Mouse (Mus musculus) ovary, postnatal 36 days (tissue): ENCODE measurements around the gene Hoxd8.

Source experiments
- DNase-seq: peaks from one replicate; pipeline ENCODE4 v3.0.0; 2022; ENCODE audit warnings: low spot score, mixed read lengths

Hoxd8 gene

GRCm38 (mm10) chr2:74704393-74704998, at the start of gene Hoxd8:
Hoxd8 (plus strand) TSS chr2:74704615.
- peak; percentile 79 for DNase-seq

- no peak for DNase-seq
These were observed 49.5 kb upstream of the Hoxd8 start for GRCm38 (mm10) chr2:74654743-74655419.

DNA sequence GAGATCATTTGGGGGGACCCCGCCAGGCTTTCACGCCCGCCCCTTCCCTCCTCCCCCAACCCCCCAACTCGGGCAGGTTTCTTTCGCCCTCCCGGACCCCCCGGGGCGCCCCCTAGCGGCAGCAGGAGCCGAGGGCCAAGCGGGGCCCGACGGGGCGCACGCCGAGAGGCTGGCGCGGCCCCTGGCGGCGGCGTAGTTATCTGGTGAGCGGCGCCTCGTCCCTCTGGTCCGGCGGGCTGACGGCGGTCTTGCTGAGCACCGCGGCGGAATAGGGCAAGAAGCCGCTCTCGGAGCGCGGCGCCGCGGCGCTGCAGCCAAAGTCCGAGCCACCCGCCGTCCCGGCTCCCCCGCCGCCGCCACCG, 49.0 kb upstream of the Hoxd8 start:
- peak; percentile 46 for DNase-seq

DNA sequence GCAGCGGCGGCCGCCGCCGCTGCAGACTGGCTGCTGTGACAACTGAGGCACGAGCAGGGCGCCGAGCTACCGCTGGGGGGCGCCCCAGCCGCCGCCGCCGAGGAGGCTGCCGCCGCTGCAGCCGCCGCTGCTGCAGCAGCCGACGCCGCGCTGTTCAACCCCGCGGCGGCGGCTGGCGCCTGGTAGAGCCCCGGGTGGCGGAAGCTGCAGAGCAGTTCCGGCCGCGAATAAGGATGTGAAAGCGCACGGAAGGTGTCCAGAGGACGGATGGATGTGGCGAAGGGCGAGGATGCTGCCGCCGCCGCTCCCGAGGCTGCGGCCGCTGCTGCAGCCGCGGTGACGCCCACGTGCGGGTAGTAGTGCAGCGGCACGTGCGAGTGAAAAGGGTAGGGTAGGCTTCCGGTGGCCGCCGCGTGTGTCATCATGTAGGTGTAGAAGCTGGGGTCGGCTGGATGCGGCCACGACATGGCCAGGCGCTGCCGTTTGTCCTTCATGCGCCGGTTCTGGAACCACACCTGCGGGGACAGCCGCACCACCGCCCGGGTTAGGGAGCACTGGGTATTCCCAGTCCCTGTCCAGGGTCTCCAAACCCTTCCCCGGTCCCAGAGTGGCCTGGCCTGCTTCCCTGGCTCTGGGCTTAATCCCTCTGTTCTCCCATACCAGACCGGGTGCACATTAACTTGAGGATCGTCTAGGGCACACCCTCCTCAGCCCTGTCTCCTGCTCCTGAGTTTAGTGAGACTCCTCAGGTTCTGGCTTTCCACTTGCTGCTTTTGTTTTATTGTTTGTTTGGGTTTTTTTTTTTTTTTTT, 48.4 kb upstream of the Hoxd8 start:
- DNase-seq, result no peak

DNA sequence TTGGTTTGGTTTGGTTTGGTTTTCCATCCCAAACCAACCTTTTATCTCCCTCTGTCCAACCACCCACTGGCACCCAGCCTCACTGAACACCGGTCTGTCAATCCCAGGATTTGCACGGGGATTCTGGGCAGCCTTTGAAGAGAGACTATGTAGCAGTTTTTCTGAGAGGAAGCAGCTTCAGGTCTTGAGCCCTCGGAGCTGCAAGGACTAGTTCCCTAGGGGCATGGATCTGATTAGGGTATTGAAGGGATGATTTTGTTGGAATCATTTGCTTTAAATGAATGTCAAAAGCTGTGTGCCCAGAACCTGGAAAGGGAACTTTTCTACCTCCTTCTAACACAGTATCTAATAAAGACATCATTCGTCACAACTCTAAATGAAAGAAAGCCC, 47.8 kb upstream of the Hoxd8 start:
- no peak for DNase-seq

GRCm38 (mm10) chr2:74657251-74658023, 47.0 kb upstream of the Hoxd8 start:
- no peak for DNase-seq

DNA sequence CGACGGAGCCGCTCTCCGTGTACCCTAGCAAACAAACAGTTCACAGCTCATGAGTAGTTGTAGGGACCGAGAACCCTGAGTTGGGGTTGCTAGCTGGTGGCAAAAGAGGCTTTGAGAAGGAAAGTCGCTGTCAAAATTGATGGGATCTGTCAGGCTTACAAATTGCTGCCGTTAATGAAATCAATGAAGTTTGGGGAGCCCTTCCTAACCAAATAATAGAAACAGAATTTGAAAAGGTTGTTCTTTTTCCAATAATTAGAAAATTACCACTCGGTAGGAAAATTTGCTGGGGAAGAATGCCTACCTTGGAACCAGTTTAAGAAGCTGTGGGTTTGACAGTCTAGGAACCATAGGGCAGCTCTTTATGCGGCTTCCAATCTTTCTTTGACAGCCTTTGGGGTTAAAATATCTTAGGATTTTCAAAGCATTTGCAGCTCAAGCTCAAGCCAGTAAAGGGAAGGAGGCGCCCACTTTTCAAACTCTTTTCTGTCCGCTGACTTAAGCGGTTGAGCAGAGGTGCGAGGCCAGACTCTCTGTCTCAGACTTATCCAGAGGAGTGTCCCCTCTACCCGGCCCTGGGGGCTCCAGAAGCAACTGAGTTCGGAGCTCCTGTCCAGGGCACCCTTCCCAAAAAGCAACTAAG, 46.3 kb upstream of the Hoxd8 start:
- no peak for DNase-seq

DNA sequence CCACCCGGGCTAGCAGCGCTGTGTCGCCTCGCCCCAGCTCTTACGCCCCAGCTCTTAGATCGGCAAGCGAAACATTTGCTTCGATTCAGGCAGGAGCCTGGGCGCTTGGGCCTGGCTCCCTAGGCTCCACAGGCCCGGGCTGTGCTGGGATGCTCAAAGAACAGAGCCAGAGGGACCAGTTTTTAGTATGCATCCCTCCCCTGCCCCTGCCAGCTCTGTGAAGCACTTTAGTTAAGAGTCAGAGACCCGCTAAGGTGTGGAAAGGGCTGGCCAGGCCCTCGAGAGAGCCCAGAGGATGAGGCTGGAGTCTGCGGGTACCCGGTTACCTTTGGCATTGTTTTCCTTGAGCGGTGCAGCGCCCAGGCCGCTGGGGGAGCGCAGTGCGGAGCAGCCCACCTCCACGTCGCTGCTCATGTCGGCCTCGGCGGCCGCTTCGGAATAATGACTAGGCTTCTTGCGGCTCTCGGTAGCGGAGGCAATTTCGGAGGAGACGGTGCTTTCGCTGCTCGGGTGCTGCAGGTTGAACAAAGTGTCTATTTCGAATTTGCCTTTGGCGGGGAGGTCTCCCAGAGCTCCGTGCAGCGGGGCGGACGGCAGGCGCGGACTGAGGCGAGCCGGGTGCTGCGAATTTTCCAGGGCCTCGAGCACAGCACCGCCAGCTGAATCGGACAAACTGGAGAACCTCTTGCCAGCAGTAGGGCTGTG, 45.6 kb upstream of the Hoxd8 start:
- DNase-seq, result no peak

- DNase-seq, result no peak
These were observed 44.9 kb upstream of the Hoxd8 start, which contains the start of gene Evx2 for GRCm38 (mm10) chr2:74659507-74660005. Evx2 (minus strand) TSS chr2:74659557.

GRCm38 (mm10) chr2:74660421-74661375, 43.7 kb upstream of the Hoxd8 start:
- no peak for DNase-seq

DNA sequence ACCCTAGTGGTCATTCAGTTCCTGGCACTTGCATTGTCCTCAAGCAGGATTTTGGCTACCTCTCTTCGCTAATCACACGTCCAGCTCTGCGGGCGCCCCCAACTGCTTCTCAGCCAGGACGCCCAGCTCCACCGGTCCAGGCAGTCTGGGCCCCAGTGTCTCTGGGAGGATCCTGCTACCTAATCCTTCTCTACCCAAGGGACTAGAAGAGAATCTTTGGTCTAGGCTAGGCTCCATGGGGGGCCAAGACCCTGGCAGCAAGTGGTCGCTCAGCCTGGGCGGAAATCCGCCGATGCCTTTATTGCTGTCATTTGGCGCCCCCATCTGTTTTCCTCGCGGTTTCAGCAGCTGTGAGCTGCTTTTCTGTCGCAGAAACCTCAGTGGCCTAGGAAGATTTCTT, 42.7 kb upstream of the Hoxd8 start:
- DNase-seq, result peak; percentile 34

DNA sequence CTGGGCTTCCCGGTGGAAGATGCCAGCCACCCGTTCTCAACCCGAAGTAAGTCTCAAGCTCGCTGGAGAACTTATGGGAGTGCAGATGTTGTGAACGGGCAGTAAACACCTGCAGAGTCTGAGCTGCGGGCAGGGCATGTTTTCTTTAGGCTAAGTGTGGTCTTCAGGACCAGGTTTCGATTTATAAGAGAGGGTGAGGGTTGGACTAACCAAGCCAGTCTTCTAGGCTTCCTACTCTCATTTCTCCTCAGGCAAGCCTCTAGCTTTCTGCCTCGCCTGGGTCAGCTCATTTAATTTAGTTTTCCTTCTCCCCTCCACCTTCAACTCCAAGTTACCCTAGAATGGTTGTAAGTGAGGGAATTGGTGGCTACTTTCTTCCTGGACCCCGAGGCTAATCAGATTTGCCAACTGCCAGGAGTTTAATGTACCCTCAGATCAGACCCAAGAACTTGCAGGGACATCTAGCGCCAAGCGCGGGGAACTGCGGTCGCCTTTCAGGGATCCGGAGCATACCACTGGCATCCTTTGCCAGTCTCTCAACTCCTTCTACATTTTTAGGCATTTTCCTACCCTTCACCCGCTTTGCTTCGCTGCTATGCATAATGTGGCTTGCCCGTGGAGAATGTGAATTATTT, 41.0 kb upstream of the Hoxd8 start:
- DNase-seq, result peak; percentile 55

GRCm38 (mm10) chr2:74666411-74666810, 38.0 kb upstream of the Hoxd8 start:
- DNase-seq, result no peak

DNA sequence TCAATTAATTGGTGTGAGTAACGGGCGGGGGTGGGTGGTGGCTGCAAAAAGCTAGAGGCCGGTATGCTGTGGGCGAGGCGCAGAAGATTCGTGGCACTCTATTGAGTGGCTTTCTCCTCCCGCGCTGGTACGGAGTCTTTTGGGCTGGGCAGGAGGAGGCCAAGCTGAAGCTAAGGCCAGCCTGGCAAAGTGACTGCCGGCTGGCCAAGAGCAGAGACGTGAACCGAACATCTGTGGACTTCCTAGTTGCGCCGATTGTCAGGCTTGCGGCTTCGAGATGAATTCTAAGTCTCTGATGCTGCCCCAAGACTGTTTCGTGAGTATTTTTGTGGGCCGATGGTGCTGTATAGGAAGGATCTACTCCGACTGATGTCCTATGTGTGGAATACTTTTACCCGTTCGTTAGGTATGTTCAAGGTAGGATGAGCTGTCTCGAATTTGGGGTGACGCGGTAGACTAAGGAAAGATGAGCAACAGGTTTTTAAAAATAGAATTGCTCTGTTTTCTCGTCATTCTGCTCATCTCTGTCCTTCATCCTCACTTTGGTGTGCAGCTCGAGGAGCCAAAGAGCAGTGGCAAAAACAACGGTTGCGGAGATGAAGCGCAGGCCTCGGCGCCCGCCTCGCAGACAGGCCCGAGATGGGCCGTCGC, 37.1 kb upstream of the Hoxd8 start:
- DNase-seq, result no peak

DNA sequence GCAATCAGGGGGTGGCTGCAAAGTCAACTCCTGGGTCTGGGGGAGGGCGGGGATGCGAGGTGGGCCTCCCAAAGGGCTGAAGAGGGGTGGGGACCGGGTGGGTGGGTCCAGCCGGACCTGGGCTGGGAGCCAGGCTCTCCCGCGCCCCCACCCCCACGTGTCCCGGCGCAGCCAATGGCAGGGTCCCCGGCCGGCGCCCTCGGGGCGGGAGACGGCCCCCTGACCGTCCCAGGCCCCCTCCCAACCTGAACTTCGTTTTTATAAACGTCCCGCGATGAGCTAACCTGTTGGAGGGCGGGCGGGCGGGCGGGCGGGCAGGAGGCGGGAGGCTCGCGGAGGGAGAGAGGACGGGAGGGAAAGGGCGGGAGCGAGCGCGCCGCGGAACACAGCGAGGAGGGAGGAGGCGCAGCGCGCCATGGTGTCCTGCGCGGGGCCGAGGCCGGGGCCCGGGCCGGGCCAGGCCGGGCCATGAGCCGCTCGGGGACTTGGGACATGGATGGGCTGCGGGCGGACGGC, 36.5 kb upstream of the Hoxd8 start, which contains the start of gene Hoxd13:
Gene Hoxd13 (plus strand): TSS at position 469 of the 516 bp plus-strand sequence.
- DNase-seq, result no peak

DNA sequence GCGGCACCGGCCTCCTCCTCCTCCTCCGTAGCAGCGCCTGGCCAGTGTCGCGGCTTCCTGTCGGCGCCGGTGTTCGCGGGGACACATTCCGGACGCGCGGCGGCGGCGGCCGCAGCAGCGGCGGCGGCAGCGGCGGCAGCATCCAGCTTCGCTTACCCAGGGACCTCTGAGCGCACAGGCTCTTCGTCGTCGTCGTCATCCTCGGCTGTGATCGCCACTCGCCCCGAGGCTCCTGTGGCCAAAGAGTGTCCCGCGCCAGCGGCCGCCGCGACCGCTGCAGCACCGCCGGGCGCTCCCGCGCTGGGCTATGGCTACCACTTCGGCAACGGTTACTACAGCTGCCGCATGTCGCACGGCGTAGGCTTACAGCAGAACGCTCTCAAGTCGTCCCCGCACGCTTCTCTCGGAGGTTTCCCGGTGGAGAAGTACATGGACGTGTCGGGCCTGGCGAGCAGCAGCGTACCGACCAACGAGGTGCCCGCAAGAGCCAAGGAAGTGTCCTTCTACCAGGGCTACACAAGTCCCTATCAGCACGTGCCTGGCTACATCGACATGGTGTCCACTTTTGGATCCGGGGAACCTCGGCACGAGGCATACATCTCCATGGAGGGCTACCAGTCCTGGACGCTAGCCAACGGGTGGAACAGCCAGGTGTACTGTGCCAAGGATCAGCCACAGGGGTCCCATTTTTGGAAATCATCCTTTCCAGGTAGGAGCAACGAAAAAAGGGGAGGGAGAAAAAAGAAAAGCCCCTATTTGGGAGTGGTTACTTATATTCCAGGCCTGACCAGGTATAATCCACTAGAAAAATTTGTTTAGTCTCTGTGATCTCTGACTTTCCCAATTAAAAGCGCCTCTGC, 35.8 kb upstream of the Hoxd8 start:
- no peak for DNase-seq

GRCm38 (mm10) chr2:74669230-74669578, 35.2 kb upstream of the Hoxd8 start:
- DNase-seq, result no peak
